Mouse (Mus musculus) kidney, adult 9 months (tissue): ENCODE measurements at regions not wholly inside any gene's neighbourhood (a gene's known extent, or its start where the extent isn't known, plus 50 kb on each side); places are given as distances from the start of the nearest gene placed in this dataset.

Experiments used
- DNase-seq: peaks from one replicate; pipeline ENCODE4 v3.0.0; 2022

DNA sequence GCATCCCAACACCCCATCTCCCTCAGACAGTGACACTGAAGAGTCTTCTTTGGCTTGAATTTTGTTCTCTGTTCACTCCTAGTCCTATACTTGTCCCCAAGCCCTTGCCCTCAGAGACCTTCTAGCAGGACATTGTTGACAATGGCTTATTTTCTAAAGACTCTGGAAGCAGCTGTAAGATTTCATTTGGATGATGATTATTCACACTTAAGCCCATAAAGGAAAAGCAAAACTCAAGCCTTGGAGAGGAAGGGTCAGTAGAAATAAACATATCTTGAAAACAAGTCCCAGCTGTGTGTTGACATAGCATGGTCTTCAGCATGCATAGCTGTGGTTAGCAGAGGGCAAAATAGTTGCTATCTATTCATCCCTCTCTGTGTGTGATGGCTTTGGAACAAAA, 59.9 kb upstream of the Cdh11 start:
- peak; percentile 48 for DNase-seq

DNA sequence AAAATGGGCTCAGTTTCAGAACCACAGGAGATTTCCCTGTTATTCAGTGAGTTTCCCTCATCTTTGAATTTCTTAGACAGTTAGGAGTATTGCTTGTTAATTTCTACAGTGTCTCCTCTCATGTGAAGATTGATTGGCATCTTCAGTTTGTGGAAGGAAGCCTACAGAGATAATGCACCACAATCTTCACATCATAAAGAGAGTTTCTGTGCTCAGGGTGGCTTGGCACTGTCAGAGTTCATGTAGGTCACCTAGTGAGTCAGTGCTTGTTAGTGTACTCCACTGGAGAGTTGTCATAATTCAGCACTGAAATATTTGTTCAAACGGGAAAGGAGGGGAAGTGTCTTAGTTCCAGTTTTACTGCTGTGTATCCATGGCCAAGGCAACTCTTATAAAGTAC, 74.6 kb upstream of the Cdh11 start:
- no peak for DNase-seq

DNA sequence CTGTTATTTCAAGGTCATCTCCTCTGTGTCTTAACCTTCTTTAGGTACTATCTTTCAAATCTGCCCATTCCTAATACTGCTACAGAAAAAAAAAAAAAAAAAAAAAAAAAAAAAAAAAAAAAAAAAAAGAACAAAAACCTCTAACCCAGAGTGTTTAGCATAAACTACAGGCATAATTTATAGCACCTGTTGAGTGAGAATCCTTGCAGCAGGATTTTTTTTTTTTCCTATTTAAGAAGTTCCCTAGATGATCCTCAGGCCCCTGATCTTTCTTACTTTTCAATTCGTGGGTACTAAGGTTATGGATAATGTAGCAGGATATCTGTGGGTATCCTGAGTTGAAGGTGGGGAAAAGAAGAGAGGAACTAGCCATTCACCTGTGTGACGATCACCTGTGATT, 114.1 kb upstream of the Cdh11 start:
- no peak for DNase-seq

DNA sequence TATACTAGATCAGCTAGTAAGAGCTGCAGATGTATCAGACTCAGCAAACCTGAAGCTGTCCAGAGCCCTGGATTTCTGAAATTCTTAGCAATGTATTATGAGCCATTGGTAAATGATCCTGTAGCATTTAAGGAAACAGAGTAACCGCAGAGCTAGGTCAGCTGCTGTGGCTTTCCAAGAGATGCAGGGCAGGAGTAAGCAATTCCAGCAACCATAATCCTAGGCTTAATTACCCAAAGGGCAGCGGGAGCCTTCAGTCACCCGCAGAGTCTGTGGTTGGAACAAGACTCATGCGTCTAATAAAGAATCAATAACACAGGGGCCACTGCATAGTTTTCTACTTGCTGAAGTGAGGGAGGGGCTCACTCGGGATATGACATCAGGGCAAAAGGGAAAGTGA, 115.2 kb upstream of the Cdh11 start:
- no peak for DNase-seq

DNA sequence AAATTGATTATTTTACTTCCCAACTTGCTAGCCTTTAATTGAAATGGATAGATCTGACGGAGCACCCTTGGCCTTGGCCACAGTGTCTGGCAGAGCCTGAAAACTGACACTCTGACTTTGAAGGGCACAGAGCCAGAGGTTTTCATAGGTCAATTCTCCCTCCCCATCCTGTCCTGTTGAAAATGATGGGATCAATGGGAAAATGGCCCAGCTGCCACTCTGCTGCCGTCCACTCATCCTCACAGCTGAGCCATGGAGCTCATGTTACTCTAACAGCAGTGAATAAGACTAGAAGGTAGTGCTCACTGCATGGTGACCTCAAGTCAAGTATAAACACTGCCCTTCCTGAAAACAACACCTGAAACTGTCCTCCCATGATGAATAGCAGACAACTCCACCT, 122.0 kb upstream of the Cdh11 start:
- no peak for DNase-seq

DNA sequence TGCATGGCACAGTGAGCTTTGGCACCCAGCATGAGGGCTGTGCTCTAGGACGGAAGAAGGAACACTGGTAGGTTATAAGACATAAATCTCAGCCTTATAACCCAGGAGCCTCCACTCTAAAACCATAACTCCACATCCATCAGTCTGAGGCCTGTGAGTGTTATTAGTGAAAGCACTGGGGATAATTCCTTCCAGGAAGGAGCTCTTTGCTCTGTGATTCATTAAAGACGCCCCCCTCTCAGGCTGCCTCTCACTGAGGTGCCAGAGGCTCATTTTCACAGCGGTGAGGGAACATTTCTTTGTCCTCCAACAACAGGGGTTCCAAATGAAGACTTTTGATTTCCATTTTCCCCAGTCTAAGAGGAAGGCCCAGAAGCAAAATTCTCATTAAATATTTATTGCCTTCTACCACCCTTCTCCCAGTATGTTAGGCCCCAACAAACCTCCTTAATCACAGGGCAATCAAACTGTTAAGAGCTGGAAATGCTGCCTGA, 145.9 kb upstream of the Cdh11 start:
- no peak for DNase-seq

DNA sequence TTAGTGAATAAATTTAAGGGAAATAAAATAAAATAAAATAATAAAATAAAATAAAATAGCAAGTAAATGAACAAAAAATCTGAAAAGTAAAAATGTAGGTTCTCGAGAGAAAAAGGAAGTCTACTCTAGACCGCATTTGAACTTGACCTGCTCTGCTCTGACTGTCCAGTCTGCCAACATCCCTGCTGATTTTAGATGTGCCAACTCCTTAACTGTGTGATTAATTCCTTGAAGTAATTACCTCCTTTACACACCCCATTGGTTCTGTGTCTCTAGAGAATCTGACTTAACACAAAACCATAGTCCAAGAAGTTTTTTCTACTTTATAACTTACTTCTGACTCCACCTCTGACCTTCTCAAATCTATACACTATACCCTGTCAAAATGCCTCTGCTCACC, 153.3 kb upstream of the Cdh11 start:
- no peak for DNase-seq

DNA sequence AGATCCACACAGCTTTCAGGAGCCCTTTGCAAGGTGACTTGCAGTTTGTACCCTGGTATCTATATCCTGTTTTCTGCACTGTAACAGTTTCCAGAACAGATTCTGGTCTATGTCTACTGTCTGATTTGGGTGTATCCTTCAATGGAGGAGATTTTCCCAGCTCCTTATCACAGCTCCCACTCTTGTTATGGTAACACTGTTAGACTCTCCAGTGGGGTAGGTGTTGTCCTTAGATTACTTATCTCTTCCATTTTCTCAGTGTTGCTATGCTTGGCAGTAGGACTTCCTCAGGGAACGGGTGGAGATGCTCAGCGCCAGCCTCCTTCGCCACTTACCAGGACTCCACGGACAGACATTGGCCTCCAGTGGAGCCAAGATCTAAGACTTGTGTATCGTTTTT, 160.1 kb upstream of the Cdh11 start:
- DNase-seq, result no peak

DNA sequence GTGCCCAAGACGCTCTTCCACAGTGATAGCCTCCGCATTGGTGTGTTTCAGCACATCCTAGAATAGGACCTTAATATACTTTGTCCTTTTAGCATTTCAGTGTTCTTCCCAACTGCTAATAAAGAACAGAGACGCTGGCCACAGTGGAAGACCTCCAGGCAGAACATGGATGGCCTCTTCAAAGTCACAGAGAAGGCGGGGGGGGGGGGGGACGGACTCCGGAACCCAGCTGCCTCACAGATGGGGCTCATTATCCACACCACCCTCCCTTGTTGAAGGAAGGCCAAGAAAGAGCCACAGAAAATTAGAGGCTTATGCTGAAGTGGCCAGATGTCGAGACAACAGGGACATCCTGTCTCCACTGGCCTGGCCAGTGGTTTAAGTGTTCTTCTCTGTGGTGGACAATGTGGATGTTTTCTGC, 192.7 kb upstream of the Cdh11 start:
- DNase-seq, result peak; percentile 22

DNA sequence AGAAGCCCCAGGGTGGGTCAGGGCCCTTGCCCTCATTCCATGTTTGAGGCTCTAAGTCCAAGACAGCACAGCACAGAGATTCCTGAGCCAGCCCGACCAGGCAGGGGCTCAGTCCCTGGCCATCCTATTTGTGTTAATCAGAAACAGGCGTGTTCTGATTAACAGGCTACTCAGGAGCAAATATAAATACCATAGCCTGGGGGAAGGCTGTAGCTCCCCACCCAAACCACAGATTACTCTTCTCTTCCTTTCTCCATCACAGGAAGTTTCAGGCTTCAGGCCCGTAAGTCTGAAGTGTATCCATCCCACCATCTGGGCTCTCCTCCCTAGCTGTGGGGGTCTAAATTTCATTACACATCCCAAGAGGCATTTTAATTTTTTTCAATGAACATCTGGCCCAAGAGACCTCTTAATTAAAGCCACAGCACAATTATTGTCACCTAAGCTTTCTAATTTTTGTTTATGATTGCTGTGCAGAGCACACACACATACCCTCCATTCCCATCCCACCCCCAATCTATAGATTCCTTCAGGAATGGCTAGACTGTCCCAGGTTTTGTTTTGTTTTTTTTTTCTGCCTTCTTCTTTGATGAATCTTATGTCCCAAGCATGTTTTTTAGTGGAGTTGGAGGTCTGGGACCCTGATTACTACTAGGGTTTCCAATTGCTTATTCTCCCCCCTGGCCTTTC, 197.9 kb upstream of the Cdh11 start:
- DNase-seq, result no peak

DNA sequence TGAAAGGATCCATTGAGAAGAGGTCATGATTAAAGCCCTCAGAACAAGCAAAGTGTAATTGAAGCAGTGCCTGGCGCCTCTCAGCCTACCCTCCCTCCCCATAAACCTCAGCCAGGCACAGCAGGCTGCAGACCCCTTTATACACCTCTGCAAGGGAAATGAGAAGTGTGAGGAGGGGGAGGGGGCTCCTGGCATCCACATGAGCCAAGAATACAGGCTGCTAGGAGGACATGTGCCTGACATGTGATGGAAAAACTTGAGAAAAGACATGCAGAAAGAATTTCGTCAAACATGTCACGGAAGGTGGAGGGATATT, 198.4 kb upstream of the Cdh11 start:
- no peak for DNase-seq

DNA sequence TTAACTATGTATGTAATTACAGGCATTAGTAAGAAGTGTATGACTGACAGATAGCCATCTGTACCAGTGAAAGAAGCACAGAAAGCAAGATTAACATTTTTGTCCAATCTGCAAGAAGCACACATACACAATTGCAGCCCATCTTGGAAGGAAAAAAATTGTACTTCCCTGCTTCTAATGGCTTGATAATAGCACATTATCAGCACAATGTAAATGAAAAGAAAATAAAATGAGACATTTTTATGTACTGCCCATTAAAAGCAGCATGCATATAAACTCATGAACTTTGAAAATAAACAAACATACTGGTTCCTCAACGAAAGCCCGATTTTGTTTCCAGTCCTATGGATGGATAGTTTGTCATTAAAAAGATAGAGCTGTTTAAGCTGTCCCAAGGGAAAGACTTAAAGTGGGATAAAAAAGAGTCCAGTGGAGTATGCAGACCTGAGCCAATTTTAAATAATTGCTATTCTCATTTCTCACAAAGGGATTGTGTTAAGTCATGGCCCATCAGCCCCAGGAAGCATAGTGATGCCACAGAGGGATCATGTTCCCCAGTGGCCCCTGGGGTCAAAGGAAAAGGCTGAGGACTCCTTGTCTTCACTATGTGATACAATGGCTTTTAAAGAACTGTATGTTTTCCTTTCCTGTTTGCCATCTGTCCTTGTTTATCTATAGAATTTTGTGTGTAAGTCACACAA, 222.0 kb upstream of the Cdh11 start:
- no peak for DNase-seq

DNA sequence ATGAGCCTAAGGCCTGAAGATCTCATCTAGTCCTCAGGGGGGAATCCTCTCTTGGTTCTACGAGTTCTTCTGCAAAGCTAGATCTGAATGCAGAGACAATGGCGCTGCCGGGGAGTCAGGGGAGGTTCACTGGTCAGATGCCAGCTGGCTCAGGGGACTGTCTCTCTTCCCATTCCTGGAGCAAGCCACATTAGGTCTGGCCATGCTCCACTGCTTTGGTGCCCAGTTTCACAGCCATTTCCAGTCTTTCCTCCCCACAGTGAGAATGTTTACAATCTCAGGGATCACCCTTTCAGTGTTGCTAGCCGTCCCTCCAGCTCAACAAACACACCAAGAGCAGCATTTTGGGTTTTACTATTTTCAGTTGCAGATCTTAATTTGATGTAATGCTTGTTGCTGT, 233.7 kb upstream of the Cdh11 start:
- DNase-seq, result no peak

DNA sequence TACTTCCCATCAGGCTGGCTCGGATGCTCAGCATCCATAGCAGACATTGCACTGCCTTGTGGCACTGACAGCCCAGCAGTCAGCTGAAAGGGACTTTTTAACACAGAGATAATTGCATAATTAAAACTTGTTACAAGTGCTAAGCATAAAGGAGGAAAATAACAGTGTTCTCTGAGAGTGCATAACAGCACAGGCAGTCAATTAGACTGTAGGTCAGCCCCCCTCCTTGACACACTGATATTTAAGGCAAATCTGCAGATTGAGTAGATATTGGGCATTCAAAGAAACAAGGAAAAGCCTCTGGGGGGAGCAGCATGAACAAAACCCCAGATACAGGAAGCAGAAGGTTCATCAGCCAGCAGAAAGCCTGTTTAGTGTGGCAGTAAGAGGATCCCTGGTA, 237.8 kb upstream of the Cdh11 start:
- DNase-seq, result no peak

DNA sequence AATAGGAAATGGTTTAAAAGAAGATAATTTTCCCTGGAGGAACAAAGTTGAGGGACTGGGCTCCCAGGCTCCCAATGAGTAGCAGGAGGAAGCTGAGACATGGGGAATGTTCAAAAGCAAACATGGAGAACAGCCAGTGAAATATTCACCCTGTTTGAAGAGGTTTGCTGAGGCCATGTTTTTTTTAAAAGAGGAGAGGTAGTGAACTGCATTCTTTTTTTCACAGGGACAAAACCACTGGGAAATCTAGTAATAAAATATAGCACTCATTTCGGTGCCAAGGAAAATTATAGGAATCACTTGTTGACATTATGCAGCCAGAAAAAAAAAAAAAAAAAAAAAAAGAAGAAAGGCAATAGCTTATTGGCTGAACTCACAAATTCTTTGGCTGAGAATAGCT, 246.3 kb upstream of the Cdh11 start:
- no peak for DNase-seq

DNA sequence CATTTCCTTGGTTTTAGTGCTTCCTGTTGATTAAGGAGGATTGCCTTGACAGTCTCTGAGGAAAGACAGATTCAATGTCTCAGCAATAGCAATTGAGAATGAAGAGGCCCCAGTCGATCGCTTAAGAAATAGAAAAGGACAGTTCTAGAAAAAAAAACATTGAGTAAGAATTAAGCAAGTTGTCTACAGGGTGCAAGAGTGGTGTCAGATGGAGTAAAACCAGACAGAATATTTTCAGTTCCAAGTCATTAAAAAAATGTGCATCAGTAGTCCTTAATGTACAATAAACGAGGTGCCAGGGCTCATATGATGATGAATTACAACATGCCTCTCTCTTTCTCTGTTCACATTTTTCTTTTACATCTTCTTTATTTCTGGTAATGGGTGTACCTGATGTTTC, 248.5 kb upstream of the Cdh11 start:
- no peak for DNase-seq

DNA sequence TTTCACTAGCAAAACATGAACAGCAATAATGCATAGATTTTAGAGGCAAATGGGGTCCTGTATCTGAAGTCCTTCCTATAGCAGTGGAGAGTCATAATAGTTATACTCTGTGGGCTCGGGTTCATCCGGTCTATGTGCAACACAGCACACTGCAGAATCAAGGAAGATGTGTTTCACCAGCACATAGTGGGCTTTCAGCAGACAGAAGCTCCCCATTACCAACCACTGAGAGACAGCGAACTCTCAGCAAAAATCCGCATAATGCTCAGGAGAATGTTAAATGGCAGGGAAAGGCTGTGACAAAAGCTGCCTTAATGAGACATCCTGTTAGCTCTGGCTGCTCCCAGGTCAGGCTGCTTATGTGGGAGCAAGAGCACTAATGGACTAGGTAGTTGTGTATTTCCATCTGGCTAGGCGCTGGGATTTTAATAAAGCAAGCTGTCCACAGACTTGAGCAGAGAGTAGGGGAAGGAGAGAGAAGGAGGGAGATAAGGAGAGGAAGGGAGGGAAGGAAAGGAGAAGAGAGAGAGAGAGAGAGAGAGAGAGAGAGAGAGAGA, 286.7 kb upstream of the Cdh11 start:
- no peak for DNase-seq

DNA sequence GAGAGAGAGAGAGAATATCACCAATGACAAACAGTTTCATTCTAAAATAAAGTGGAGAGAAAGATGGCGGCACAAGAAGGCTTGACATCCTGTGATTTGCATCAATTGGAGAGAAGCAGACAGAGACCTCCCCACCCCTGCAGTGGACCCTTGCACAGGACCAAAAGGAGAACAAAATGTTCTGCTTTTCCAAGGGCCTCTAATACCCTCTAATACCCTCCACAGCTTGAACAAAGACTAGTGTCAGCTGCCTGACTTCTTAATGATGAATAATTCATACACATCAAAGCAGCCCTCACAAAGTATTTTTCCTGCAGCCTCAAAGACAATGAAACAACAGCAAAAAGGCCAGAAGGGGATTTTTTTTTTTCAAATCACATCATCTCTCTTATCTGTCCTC, 287.2 kb upstream of the Cdh11 start:
- no peak for DNase-seq

DNA sequence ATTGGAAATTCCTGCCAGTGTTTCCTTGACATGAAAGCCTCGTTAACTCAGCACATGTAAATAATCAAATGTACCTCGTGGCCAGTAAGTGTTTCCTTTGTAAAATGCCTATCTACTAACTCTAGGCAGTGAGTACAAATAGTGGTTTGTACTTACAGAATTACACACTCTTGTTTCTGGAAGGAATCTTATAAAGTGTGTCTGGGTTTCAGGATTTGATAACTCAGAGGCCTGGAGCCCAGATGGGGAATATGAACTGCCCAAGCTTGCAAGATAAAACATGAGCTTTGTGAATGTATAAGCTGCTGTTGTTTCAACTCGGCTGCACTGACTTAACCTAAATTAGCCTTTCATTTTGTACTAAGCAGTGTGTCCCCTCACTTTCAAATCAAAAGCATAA, 293.1 kb upstream of the Cdh11 start:
- no peak for DNase-seq

DNA sequence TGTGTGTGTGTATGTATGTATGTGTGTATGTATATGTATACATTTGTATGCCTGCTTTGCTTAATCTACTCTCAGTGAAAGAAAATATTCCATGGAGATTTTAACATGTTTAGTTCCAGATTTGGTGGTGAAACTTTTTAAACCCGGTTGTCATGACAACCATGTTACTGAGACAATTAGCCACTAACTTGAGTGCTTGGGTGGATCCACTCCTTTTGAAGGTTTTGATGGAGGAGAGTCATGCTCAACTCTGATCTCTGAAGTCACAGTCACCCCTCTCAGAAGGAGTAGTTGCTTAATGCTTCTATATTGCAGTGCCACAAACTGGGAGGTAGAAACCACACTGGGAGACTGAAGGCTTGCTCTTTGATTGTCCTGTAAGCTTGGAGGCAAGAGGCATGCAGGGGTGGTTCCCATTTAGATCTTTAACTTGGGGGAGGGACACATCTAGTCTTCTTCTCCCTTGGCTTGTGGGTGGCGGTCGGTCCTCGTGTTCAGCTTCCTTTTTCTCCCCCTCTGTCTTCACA, 301.6 kb upstream of the Cdh11 start:
- no peak for DNase-seq

DNA sequence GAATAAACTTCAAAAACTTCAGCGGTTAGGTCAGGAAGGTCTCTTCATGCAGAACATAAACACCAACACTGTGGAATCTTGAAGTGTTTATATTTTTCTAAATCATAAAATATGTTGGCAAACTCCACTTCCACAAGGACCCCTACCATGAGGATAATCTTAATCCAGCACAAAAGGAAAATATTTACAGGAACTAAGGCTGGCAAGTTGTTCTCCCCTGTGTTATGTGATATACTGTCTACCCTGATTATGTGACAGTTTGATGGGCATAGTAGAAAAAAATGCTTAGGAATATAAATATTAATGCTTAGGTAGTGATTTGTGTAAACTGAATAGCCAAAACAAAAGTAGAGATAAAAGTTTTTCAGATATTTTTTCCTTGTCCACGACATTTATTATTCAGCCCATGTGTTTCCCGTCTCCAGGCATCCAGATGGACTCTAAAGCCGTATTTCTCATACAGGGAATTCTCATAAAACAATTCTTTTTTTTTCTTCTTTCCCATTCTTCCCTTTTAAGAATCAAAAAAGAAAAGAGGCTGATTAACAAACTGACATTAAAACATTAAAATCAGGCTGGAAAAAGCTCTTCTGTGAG, 311.2 kb upstream of the Cdh11 start:
- DNase-seq, result no peak

DNA sequence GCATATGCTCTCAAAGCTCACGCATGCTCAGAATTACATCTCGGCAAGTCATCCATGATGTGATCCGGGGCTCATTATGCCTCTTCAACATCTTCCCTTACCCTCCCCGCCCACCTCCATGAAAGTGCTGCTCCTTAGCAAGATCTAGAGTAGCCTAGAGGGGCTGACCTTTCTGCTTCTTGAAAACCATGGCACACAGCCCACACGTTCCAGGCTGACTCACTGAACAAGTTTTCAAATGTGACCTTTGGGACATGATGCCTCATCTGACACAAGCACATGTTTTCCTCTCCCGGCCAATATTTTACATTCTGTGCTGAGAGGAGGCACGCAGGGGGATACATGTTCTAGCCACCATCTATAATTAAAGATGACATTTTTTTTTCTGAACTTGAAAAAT, 340.1 kb upstream of the Cdh11 start:
- peak; percentile 1 for DNase-seq

DNA sequence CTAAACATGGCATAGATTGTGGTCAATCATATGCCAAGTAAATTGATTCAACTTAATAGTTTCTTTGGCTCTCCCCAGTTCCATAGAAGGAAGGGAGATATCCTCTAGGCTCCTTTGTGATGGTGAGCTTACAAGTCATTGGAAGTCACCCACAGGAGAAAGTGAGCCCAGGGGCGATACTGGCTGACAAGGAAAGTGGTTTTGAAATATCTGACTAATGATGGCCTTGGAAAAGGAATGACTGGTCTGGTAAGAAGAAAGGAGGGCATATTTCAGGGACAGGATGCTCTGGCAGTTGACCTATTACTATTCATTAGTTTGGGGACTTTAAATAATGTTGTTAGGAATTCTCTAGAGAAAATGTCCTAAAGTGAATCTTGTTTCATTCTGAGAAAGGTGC, 352.7 kb upstream of the Cdh11 start:
- DNase-seq, result no peak

DNA sequence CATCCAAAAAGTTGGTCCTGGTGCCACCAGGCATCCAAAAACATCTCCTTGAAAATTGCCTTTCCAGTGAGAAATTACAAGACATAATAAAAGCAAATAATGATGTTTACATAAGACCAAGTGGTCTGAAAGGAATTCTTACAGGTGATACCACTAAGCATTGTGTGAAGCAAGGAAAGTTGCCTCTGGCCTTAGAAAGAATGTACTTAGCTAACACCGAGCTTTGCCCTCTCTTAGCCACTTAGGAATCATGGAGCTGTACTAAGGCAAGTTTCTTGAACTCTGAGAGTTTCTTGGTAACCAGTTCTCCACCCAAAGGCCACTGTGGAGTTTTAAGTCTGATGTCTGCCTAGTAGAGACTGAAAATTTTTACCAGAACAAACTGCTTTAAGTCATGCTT, 359.4 kb upstream of the Cdh11 start:
- no peak for DNase-seq
